Mouse (Mus musculus): Measurements from ENCODE around the gene S100a10. TPM values are rescaled to one million over a fixed set of nuclear protein-coding genes. Genes with fewer than 3 reads are reported as not detected.
A peak's percentile ranks its signal among the peaks of the same experiment; 100 is the strongest.

The S100a10 gene
- total and polyA plus RNA-seq, 3 experiments, result 41.9 to 93.9 (median 70.5) TPM

GRCm38 (mm10) chr3:93554379-93554980 lies 400 bp upstream of the S100a10 start:
- Histone ChIP-seq H3K4me1 (ENCODE audit: control insufficient read depth, insufficient read depth, low read length) (peaks cover 18% of the 10 kb centered on the region), H3K9ac (ENCODE audit: low read depth, low read length) (peak overlapping the region; percentile 33), H3K27ac (peak overlapping the region; percentile 91), H3K4me3 (peak overlapping the region; percentile 43), H3K36me3 (ENCODE audit: control insufficient read depth, insufficient read depth, low read length) (peaks cover 21% of the 10 kb centered on the region), H3K27me3 (ENCODE audit: control insufficient read depth, insufficient read depth, low read length) (no peaks in the 10 kb centered on the region), H3K79me2 (replicated peaks; ENCODE audit: control insufficient read depth, insufficient read depth, low read length) (no peaks in the 10 kb centered on the region; the same call in 1 of the 2 replicates)
- DNase-seq, result peak in 1 of 2 experiments; percentile 67
- TF ChIP-seq POLR2A (IDR thresholded peaks at IDR 0.05; ENCODE audit: insufficient read depth, low read depth, low read length) (no peak), EP300 (IDR thresholded peaks at IDR 0.05; ENCODE audit: insufficient read depth, low read depth, low read length) (no peak), CTCF (IDR thresholded peaks at IDR 0.05) (no peak)
- intact Hi-C loops (cut with DNase I), result no loop called here
- WGBS, result 9% methylated on average over 13 of the region's 13 CpGs

GRCm38 (mm10) chr3:93555878-93556254 lies 986 bp downstream of the S100a10 start:
- H3K79me2 ChIP-seq (replicated peaks; ENCODE audit: control insufficient read depth, insufficient read depth, low read length), result no peaks in the 10 kb centered on the region; the same call in 1 of the 2 replicates
- TF ChIP-seq CTCF (IDR thresholded peaks at IDR 0.05) (no peak), EP300 (IDR thresholded peaks at IDR 0.05; ENCODE audit: insufficient read depth, low read depth, low read length) (peak; percentile 51; the same call in 1 of the 2 replicates), POLR2A (IDR thresholded peaks at IDR 0.05; ENCODE audit: insufficient read depth, low read depth, low read length) (peak; percentile 64)
- peaks cover 29% of the 10 kb centered on the region for H3K36me3 ChIP-seq (ENCODE audit: control insufficient read depth, insufficient read depth, low read length)
- H3K9ac ChIP-seq (ENCODE audit: low read depth, low read length), result peak overlapping the region; percentile 74
- WGBS, result 36% methylated on average over 2 of the region's 2 CpGs
- H3K27me3 ChIP-seq (ENCODE audit: control insufficient read depth, insufficient read depth, low read length), result no peaks in the 10 kb centered on the region
- H3K4me1 ChIP-seq (ENCODE audit: control insufficient read depth, insufficient read depth, low read length), result peaks cover 24% of the 10 kb centered on the region
- H3K4me3 ChIP-seq, result peak overlapping the region; percentile 80
- peak; percentile 65 to 80 for DNase-seq
- intact Hi-C loops (cut with DNase I), result loop anchor here (1.0 kb wide), 1 partner anchor 12 kb away; no protein-coding TSS in a partner anchor
- peak overlapping the region; percentile 96 for H3K27ac ChIP-seq

GRCm38 (mm10) chr3:93556599-93556998 lies 1.7 kb downstream of the S100a10 start:
- Histone ChIP-seq H3K9ac (ENCODE audit: low read depth, low read length) (peak overlapping the region; percentile 65), H3K4me1 (ENCODE audit: control insufficient read depth, insufficient read depth, low read length) (peaks cover 24% of the 10 kb centered on the region), H3K27ac (peak overlapping the region; percentile 96), H3K36me3 (ENCODE audit: control insufficient read depth, insufficient read depth, low read length) (peaks cover 35% of the 10 kb centered on the region), H3K79me2 (replicated peaks; ENCODE audit: control insufficient read depth, insufficient read depth, low read length) (no peaks in the 10 kb centered on the region; the same call in 1 of the 2 replicates), H3K4me3 (peak overlapping the region; percentile 80), H3K27me3 (ENCODE audit: control insufficient read depth, insufficient read depth, low read length) (no peaks in the 10 kb centered on the region)
- DNase-seq, result no peak
- intact Hi-C loops (cut with DNase I), result loop anchor here (1.0 kb wide), 1 partner anchor 12 kb away; no protein-coding TSS in a partner anchor
- TF ChIP-seq EP300 (IDR thresholded peaks at IDR 0.05; ENCODE audit: insufficient read depth, low read depth, low read length) (no peak), CTCF (IDR thresholded peaks at IDR 0.05) (no peak), POLR2A (IDR thresholded peaks at IDR 0.05; ENCODE audit: insufficient read depth, low read depth, low read length) (no peak)
- WGBS, result 21% methylated on average over 1 of the region's 1 CpGs

GRCm38 (mm10) chr3:93557471-93557870 lies 2.6 kb downstream of the S100a10 start:
- 38% methylated on average over 4 of the region's 4 CpGs for WGBS
- H3K4me1 ChIP-seq (ENCODE audit: control insufficient read depth, insufficient read depth, low read length), result peaks cover 25% of the 10 kb centered on the region
- no peak for DNase-seq
- intact Hi-C loops (cut with DNase I), result no loop called here
- H3K9ac ChIP-seq (ENCODE audit: low read depth, low read length), result no peak overlapping the region
- TF ChIP-seq EP300 (IDR thresholded peaks at IDR 0.05; ENCODE audit: insufficient read depth, low read depth, low read length) (no peak), CTCF (IDR thresholded peaks at IDR 0.05) (no peak), POLR2A (IDR thresholded peaks at IDR 0.05; ENCODE audit: insufficient read depth, low read depth, low read length) (no peak)
- H3K27me3 ChIP-seq (ENCODE audit: control insufficient read depth, insufficient read depth, low read length), result no peaks in the 10 kb centered on the region
- H3K79me2 ChIP-seq (replicated peaks; ENCODE audit: control insufficient read depth, insufficient read depth, low read length), result no peaks in the 10 kb centered on the region; the same call in 1 of the 2 replicates
- H3K36me3 ChIP-seq (ENCODE audit: control insufficient read depth, insufficient read depth, low read length), result peaks cover 43% of the 10 kb centered on the region
- H3K27ac ChIP-seq, result peak overlapping the region; percentile 26; the same call in 1 of the 2 replicates
- peak overlapping the region; percentile 80 for H3K4me3 ChIP-seq

- TF ChIP-seq CTCF (IDR thresholded peaks at IDR 0.05) (no peak), POLR2A (IDR thresholded peaks at IDR 0.05; ENCODE audit: insufficient read depth, low read depth, low read length) (no peak), EP300 (IDR thresholded peaks at IDR 0.05; ENCODE audit: insufficient read depth, low read depth, low read length) (no peak)
- H3K79me2 ChIP-seq (replicated peaks; ENCODE audit: control insufficient read depth, insufficient read depth, low read length), result no peaks in the 10 kb centered on the region; the same call in 1 of the 2 replicates
- DNase-seq, result no peak
- no peak overlapping the region for H3K4me3 ChIP-seq
- WGBS, result 76% methylated on average over 6 of the region's 6 CpGs
- H3K9ac ChIP-seq (ENCODE audit: low read depth, low read length), result no peak overlapping the region
- no peak overlapping the region for H3K27ac ChIP-seq
- H3K4me1 ChIP-seq (ENCODE audit: control insufficient read depth, insufficient read depth, low read length), result peaks cover 20% of the 10 kb centered on the region
- intact Hi-C loops (cut with DNase I), result no loop called here
- peaks cover 53% of the 10 kb centered on the region for H3K36me3 ChIP-seq (ENCODE audit: control insufficient read depth, insufficient read depth, low read length)
- H3K27me3 ChIP-seq (ENCODE audit: control insufficient read depth, insufficient read depth, low read length), result no peaks in the 10 kb centered on the region
Measured at GRCm38 (mm10) chr3:93559961-93560360, 5.1 kb downstream of the S100a10 start.

- DNase-seq, result no peak
- Histone ChIP-seq H3K27me3 (ENCODE audit: control insufficient read depth, insufficient read depth, low read length) (no peaks in the 10 kb centered on the region), H3K36me3 (ENCODE audit: control insufficient read depth, insufficient read depth, low read length) (peaks cover 54% of the 10 kb centered on the region), H3K79me2 (replicated peaks; ENCODE audit: control insufficient read depth, insufficient read depth, low read length) (no peaks in the 10 kb centered on the region; the same call in 1 of the 2 replicates), H3K4me1 (ENCODE audit: control insufficient read depth, insufficient read depth, low read length) (peaks cover 17% of the 10 kb centered on the region), H3K9ac (ENCODE audit: low read depth, low read length) (no peak overlapping the region), H3K27ac (no peak overlapping the region), H3K4me3 (no peak overlapping the region)
- WGBS, result 69% methylated on average over 2 of the region's 2 CpGs
- intact Hi-C loops (cut with DNase I), result no loop called here
- no peak for TF ChIP-seq EP300 (IDR thresholded peaks at IDR 0.05; ENCODE audit: insufficient read depth, low read depth, low read length)
- no peak for TF ChIP-seq POLR2A (IDR thresholded peaks at IDR 0.05; ENCODE audit: insufficient read depth, low read depth, low read length)
- no peak for TF ChIP-seq CTCF (IDR thresholded peaks at IDR 0.05)
Measured at GRCm38 (mm10) chr3:93562372-93562771, 7.5 kb downstream of the S100a10 start.

Measured in heart, adult 2 months (tissue).